Mouse (Mus musculus) right cerebral cortex, postnatal 4 days (tissue): ENCODE results near the gene Cfap57.
"Not testable (repeated sequence)": the region's sequence is repeated elsewhere in the genome, so short reads cannot be mapped to it uniquely, and the experiment has no call there.

ENCODE experiments used
- DNase-seq: peaks from one replicate; pipeline ENCODE4 v3.0.0-alpha.2; 2022

Gene Cfap57

DNA sequence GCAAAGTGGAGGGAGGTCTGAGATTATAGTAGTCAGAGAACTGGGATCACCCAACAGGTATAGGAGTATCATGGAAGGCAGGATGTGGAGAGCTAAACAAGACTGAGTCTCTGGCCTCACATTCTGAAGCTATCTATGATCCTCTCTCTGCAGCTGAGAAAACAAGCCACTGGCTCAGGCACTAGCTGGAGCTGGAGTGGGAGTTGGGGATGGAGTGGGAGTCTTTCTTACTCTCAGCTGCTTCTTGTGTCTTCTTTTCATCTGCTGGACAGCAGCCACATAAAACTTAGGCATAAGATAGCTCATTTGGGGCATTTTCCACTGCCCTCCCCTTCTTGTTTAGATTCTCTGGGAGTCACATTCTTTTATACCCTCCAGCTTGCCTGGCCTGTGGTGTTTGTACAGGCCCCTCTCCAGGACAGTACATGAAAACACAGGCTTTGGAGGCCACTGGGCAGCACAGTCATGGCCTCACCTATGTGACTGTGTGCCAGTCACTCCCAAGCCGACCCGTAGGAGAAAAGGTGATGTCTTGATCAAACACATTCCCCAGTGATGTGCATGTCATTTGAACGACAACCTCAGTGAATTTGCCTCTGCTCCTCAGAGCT, 67.4 kb downstream of the Cfap57 start:
- no peak for DNase-seq

DNA sequence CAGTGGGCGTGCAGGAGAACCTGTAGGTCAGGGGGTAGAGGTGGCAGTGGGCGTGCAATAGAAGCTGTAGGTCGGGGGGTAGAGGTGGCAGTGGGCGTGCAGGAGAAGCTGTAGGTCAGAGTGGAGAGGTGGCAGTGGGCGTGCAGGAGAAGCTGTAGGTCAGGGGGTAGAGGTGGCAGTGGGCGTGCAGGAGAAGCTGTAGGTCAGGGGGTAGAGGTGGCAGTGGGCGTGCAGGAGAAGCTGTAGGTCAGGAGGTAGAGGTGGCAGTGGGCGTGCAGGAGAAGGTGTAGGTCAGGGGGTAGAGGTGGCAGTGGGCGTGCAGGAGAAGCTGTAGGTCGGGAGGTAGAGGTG, 72.5 kb downstream of the Cfap57 start:
- not testable (repeated sequence) for DNase-seq

DNA sequence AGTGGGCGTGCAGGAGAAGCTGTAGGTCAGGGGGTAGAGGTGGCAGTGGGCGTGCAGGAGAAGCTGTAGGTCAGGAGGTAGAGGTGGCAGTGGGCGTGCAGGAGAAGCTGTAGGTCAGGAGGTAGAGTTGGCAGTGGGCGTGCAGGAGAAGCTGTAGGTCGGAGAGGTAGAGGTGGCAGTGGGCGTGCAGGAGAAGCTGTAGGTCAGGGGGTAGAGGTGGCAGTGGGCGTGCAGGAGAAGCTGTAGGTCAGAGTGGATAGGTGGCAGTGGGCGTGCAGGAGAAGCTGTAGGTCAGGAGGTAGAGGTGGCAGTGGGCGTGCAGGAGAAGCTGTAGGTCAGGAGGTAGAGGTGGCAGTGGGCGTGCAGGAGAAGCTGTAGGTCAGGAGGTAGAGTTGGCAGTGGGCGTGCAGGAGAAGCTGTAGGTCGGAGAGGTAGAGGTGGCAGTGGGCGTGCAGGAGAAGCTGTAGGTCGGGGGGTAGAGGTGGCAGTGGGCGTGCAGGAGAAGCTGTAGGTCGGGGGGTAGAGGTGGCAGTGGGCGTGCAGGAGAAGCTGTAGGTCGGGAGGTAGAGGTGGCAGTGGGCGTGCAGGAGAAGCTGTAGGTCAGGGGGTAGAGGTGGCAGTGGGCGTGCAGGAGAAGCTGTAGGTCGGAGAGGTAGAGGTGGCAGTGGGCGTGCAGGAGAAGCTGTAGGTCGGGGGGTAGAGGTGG, 73.0 kb downstream of the Cfap57 start:
- DNase-seq, result peak; percentile 42

DNA sequence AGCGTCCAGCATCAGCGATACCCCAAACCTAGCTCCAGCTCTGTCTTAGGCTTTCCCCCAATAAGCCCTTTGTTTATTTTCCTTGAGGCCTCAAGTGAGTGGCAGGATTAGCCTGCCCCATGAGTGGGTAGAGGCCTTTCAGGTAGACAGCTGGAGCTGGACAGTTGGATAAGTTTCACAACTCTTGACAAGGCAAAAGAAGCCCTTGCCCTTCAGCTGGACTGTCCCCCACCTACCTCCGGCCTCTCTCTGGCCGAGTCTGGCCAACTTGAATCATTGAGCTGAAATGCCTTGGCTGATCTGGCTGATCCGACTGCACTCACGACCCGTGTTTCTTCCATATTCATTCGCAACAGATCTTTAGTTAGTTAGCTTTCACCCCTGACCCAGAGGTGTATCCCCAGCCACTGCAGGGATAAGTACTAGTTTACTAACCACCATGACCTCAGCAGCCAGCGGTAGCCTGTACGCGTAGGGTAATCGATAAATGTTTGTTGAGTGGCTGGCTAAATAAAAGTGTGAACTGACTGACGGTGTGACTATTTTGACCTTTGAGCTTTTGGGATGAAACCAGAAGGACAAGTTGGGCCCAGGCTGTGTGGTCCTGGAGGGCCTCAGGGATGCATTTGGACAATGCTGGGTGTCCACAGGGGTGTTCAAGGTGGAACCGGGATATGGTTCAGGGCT, 76.0 kb downstream of the Cfap57 start:
- no peak for DNase-seq

DNA sequence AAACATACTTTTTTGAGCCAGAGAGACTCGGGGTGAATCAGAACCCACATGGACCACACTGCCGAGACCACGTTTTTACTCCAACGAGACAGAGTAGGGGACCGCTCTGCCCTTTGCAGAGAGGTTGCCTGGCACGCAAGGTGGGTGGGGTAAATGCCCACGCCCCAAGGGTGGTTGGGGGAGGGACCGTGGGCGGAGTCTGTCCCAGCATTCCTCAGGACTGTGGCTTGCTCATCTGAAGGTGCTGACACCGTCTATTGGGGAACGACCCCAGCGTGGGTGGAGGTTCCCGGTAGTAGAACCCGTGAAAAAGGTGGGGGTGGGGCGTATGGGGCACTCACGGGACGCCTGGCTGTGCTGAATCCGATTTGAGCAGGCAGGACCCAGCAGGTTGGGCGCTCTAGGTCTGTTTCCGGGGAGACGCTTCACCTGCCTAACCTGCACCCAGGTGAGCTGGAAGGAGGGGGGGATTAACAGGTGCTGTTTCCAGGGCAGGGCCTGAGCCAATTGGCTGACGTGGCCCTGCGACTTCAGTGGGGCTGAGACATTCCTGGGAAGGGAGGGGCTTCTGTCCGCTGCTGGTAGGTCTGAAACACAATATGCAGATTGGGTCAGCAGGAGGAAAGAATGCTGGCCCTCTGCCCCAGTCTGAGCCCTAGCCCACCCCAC, 76.9 kb downstream of the Cfap57 start, which contains the start of gene Tmem125:
TSS of gene Tmem125 (minus strand) at position 453 of the 669 bp plus-strand sequence.
- no peak for DNase-seq

DNA sequence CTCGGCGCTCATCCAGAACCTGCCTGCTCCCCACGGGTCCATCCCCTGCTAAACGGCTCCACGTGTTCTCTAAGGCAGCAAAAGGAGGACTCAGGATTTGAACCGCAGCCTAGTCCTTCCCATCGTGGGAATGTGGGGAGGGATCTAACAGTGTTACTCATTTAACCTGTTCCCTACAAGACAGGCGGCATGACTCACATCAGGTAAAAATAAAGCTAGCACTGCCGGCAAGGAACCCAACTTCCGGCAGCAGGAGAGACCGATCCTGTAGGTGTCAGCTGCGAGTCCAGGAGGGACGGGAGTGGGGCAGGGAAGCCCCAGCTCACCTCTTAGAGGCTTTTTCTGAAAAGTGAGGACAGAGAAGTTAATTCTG, 77.4 kb downstream of the Cfap57 start:
- no peak for DNase-seq

DNA sequence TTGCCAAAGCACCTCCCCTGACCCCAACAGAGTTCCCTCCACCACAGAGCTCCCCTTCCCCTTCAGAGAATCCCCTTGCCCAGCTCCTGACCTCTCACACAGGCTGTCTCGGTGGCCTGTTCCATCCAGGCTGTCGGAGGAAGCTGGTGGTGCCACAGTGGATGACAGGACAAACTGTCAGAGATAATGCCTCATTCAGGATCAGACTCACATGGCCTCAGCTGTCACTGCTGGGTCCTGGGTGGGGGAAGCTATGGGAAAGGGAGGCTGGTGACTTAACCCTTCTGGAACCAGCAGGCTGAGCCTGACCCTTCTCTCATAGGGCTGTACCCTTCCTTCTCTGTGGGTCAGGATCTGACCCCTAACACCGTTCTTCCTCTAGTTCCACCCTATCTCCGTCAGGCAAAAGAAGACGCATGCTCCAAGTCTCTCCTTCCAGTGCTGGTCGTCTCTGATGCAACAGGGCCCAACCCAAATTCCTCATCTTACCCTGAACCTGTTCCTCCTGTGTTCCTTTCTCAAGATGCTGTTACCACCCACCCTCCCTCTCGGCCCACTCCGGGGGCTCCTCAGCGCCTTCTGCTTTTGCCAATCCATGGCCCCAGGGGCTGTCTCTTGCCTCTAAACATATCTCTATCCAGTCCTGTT, 77.9 kb downstream of the Cfap57 start:
- no peak for DNase-seq

DNA sequence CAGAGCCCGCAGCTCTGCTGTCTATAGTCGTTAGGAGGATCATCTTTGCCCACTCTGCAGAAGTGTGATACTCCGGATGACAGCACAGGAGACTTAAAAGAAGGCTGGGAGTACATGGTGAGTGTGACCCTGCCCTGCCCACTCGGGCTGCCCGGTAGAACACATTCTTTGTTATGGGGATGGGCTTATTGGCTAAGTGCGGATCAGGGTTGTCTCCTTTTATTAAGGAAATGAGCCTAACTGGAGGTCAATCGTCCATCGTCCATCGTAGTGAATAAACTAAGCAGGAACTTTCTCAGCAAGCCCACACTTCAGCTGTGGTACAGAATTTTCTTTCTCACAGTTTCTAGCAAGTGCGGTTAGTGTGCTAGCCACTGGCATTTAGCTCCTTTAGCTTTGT, 80.7 kb downstream of the Cfap57 start:
- no peak for DNase-seq

DNA sequence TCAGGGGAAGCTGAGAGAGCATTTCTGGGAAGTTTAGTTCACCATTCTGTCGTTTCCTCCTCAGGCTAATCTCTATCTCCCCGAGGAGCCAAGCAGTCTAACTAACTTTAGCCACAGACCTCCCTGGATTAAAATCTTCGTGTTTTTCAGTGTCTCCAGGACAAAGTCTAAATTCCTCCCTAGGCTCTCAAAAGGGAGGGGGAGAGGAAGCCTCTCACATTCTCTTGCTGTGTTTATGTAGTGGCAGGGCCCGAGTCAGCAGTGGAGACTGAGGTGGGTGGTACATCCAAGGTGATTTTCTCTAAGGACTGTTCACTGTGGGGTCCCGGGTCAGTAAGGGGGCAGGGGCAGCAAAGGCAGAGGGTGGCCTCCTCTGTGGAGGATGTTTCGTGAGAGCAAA, 82.8 kb downstream of the Cfap57 start:
- no peak for DNase-seq

DNA sequence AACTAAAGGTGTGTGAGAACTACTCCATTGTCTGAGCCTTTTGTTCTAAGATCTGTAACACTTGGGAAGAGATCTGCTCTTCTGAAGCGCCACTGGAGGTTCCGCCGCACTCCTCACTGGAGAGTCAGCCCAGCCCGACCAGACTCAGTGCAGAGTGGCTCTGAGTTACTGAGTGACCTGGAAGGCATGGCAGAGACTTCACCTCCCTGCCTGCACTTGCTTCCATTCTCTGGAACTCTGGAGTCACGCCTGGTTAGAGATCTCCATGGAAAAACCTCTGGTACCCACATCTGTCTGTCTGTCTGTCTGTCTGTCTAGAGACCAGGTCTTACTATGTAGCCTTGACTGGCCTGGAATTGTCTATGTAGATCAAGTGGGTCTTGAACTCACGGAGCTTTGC, 85.0 kb downstream of the Cfap57 start:
- no peak for DNase-seq

DNA sequence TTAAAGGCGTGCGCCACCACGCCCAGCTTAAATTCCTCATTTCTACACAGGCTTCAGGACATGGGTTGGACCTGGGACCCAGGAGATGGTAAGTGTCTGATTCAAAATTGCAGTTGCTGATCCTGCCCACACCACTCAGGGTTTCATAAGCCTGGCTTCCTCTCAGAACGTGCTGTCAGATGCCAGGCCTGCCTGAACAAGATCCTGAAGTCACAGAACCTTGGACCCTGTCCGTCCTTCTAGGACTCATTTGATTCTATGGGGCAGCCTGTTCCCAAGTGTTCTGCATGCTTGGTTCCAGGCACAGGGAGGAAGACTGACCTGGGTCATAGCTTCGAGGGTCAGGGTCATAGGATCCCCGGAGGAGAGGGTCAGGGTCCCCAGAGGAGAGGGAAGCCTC, 87.0 kb downstream of the Cfap57 start:
- no peak for DNase-seq

DNA sequence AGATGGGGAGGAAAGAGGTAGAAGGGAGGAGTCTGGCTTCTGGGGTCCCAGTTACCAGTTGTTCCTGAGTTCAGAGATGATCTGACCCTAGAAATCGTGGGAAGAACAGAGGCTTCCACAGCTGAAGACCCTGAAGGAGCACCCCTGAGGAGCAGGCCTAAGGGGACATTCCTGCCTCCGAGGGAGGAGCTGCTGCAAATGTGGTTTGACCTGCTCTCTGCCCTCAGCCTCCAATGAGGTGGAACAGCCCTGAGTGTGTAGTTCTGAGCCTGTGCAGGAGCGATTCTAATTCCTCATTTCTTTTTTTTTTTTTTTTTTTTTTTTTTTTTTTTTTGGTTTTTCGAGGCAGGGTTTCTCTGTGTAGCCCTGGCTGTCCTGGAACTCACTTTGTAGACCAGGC, 87.4 kb downstream of the Cfap57 start:
- DNase-seq, result no peak

DNA sequence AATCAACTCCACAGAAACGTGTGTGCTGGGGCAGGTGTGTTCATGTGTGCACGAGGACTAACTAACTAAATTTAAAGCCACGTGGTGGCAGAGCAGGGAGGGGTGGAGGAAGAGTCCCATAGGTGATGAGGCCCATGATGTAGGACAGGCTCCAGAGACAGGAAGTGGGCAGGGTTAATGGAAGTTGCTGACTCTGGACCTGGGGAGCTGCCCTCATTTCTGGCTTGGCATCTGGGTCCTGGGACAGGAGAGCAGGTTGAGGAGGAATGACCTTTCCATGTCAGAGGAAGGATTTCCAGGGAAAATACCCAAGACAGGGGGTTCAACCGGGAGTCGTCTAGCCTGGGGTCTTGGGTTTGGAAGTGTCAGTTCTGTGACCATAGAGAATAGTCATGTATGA, 87.9 kb downstream of the Cfap57 start:
- no peak for DNase-seq

DNA sequence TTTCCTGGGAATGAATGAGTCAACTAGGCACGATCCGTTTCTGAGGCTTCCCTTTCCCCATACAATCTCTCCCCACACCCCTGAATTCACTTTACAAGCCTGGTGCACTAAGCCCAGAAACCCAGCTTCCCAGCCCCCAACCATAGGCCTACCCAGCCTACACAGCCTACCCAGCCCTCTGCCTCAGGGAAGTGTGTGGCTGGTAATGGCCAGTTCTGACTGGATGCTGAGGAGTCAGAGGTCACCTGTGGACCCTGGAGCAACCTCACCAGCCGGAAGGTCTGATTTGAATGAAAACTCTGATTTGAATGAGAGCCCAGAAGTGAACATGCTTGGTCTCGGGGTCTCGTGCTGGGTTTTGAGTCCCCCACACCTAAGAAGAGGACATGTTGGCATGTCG, 92.9 kb downstream of the Cfap57 start:
- DNase-seq, result no peak

DNA sequence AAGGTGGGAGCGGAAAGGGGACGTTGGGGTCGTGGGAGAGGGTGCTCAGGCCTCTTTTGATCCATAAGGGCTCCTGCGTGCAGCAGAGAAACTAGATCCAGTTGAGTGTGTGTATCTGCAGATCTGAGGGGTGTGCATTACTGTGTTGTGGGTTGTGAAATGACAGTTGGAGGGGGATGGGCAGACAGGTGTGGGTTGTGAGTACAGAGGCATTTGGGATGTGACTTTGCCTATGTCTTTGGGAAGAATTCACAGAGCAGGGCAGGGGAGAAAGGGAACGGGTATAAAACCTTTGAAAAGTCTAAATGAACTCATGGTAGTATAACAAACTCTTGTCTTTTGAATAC, 93.3 kb downstream of the Cfap57 start:
- DNase-seq, result no peak

DNA sequence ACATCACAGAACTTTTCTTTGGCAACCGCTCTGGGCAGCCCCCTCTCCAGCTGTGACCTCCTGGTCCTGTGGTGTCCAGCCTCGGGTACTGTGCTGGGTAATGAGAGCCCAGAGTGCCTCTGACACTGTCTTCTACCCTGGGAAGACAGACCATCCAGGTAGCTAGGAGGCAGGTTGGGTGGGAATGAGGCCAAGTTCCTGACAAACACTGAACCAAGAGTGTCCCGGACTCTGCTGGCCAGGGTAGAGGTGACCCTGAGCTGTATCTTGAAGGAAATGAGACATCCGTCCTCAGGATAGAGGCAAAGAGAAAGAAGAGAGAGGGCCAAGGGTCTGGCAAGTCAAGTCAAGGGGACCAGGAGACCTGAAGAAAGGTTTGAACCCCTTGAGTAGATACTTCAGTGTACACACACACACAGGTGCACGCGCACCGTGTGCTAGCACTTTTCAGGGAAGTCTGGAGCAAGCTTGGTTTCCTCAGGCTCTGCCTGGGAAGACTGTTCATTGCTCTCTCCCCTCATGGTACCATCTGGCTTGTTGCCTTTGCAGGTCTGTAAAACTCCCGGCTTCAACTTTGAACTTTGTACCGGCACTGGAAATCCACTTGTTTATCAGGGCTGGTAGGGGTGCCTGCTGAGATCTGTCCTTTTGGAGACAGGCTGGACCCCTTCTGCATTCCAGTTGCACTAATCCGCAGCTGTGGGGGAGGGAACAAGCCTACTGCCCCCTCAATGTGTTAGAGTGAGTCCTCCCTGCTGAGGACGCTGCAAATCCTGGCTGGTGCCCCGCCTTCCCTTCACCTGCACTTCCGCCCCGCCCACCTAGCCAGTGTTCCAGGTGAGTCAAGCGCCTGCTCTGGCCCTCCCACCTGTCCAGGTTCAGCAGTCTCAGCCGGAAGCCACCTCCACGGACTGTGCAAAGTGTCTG, 93.9 kb downstream of the Cfap57 start, which contains the start of gene 2610528J11Rik:
TSS of gene 2610528J11Rik (plus strand) at position 592 of the 927 bp plus-strand sequence.
- no peak for DNase-seq

DNA sequence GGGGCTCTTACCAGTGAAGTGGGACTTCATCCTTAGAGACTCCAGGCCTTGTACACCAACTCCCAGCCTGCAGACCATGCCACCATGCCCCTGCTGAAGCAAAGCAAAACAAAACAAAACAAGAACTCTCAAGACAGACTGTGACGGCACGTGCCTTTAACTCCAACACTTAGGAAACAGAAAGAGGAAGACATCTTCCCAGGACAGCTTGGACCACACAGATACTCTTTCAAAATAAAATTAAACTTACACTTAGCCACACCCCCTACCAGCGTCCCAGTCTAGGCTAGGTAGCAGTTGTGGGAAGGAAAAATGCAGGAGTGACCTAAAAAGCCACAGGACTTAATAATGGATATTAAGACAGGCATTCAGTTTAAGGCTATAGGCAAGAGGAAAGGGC, 94.8 kb downstream of the Cfap57 start:
- no peak for DNase-seq

DNA sequence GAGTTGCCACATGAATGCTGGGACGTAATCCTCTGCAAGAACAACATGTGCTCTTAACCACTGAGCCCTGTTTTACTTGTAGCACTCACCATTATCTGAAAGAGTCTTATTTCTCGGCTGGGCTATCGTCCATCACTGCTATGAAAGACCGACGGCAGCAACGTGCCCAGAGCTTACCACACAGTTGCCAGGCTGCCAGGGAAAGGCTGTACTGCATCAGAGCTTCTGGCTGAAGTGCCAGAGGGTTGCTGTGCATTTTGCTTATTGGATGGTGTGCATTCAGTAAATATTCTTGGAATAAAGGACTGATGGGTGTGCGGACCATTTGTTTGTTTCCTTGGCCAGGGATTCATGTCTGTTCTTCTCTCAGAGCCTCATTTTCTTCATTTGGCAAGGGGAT, 96.6 kb downstream of the Cfap57 start:
- no peak for DNase-seq

DNA sequence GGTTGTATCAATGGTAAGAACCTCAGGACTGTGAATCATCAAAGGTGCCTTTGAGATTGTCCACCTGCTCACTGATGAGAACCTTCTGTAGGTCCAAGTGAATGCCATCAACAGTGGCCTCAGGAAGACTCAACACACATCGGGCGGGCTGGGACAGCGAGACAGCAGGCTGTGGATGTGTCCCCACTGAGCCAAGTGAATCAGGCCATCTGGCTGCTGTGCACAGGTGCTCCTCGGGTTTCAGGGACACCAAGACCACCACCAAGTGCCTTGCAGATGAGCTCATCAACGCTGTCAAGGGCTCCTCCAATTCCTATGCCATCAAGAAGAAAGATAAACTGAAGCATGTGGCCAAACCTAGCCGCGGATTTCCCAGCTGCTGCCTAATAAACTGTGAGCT, 98.3 kb downstream of the Cfap57 start:
- DNase-seq, result no peak

DNA sequence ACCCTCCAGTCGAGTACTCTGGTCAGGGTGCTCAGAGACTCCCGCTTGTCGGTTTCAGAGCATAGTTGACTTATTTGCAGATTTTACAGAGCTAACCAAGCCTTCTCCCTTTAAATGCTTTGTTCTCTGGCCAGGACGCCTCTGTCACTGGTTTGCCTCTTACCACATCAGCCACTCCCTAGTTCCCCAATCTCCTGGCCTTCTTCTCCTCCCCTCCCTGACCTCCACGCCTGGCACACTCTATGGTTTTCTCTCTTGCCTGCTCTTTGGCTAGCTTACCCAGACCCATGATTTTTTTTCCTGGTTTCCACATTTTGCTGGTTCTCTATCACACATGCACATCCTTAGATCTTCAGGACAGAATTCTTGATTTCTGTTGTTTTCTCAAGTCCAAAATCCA, 102.4 kb downstream of the Cfap57 start:
- no peak for DNase-seq

DNA sequence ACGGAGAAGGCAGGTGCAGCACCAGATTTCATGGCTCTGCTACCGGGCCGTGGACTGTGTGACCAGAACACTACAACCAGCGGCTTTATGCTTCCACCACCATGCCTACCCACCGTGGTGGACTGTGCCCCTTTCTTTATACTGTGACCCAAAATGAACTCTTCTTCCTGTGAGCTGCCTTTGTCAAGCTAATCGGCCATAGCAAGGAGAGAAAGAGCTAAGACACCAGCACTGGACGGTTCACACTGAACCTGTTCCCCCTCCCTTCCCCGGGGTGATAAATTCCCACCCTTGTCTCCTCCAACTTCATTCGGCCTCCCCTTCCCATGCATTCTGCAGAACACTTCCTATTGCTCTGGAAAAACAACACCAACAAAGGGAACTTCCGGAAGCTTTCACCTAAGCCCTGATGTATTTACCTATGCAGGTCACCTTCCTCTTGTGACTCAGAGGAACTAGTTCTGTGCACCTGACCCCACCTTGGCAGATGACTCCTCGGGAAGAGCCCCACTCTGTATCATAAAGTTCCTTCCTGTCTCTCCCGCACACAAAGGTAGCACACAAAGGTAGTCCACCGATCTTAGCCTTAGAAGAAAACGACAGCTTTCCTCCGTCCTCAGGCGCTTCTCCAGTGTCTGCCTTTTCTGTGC, 103.0 kb downstream of the Cfap57 start:
- no peak for DNase-seq
